Mouse (Mus musculus): ENCODE results near the gene Nubp2.

GRCm38 (mm10) chr17:24900014-24900413 is 13.9 kb upstream of the Nubp2 start:
- TF ChIP-seq CTCF (IDR thresholded peaks at IDR 0.05; ENCODE audit: insufficient read depth, low read length) (no peak), POLR2A (IDR thresholded peaks at IDR 0.05; ENCODE audit: borderline replicate concordance, extremely low read depth, low read depth, low read length) (no peak)

Data from lung, adult 2 months (tissue).